Mouse (Mus musculus) lung, postnatal 36 days (tissue): ENCODE measurements around the gene Flt3l.
"Not testable (repeated sequence)": the region's sequence is repeated elsewhere in the genome, so short reads cannot be mapped to it uniquely, and the experiment has no call there.

Experiments
- DNase-seq: peaks from one replicate; pipeline ENCODE4 v3.0.0; 2022; ENCODE audit warnings: mixed read lengths

Flt3l gene

DNA sequence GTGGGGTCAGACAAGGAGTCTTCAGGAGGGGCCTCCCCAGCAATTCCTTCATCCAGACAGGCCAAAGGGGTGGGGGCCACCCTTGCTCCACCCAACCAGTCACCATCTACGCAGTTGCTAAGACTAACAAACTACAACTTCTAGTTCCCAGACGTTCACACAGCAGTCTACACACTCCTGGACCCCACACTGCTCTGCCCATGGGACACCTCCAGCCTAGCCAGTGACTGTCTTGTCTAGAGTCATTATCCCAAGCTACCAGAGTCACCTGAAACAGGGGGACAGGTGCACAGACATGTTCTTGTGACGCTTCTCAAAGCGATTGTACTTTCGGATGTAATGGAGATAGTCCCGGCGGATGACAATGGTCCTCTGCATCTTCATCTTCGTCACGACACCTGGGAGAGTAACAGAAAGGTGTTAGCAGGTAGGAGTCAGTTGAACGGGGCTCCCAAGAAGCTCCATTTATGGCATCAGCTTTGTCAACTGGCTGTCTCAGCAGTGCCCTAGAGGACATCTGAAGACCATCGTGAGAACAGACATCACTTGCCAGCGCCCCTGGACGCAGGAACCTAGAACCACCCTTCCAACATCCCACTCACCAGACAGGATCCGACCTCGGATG lies 13.6 kb downstream of the Flt3l start:
- no peak for DNase-seq

DNA sequence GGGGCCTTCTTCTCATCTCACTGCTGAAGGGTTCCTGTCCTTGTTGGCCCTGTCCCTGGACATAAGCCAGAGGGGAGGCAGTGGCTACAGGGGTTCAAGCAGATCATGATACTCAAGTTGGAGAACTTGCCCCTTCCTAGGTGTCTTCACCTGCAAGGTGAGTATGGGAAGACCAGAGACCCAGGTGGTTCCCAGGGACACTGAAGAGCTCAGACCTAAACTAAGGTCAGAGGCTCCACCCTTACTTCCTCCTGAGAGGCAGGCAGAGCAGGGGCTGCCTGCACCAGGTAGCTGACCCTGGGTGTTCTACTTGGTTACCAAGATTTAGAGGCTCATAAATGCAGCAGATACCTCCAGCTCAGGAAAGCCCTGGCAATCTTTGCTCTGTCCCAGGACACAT lies 14.3 kb downstream of the Flt3l start:
- no peak for DNase-seq

DNA sequence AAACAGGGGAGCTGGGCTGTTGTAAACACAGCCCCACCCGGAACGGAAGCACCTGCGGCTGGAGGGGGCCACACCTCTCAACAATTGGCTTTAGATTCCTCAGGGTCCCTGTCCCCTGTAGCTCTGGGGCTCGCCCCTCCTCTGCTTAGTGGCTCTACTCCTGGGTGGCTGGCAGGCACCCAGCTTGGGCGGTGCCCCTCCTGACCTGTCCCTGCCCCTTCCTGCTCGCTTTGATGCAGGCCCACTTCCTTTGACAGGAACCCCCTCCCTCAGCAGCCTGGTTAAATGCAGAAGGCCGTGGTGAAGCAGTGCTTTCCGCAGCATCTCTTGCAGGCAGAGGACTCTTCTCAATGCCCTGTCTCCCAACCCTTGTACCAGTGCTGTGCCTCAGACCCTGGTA lies 14.8 kb downstream of the Flt3l start:
- DNase-seq = peak; percentile 86

DNA sequence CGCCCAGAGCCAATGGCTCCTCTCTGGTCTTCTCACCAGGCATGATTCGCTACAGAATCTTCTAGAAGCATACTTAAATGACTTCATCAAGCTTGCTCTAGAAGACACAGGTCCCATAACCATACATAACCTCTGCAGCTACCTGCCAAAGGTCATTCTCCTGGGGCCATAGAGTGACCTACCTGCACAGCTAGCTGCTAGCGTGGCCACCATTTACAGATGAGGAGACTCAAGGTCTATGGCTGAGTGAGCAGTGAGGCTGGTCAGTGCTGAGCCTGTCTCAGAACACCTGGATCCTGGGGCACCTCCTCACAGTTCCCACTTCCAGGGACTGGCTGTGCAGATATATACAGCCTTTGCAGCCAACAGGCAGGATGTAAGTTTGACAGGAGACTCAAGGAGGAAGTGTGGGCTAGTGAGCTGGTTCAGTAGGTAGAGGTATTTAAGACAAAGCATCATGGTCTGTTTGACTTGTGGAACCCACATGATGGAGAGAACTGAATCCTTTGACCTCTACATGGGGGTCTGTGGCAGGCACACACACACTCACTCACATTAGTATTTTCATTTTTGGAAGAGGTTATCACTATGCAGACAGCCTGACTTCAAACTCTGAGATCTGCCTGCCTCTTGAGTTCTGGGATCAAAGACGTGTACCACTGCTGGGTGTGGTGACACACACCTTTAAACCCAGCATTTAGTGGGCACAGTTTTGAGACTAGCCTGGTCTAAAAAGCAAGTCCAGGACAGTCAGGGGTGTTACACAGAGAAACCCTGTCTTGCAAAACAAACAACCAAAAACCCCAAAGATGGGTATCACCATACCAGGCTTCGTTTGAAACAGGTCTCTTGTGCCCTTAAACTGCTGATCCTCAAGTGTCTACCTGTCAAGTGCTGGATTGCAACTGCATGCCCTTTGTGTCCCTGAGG lies 16.2 kb downstream of the Flt3l start:
- no peak for DNase-seq

DNA sequence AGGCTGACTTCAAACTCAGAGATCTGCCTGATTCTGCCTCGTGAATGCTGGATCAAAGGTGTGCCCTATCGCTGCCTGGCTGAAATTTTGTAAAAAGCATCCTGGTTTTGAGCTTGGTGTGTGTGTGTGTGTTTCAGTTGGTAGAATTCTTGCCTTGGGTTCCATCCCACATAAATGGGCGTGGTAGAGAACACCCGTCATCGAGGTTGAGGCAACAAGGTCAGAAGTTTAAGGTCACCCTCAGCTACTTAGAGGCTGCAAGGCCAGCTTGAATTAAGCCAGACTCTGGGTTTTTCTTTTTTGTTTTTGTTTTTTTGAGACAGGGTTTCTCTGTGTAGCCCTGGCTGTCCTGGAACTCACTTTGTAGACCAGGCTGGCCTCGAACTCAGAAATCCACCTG lies 17.9 kb downstream of the Flt3l start:
- no peak for DNase-seq

DNA sequence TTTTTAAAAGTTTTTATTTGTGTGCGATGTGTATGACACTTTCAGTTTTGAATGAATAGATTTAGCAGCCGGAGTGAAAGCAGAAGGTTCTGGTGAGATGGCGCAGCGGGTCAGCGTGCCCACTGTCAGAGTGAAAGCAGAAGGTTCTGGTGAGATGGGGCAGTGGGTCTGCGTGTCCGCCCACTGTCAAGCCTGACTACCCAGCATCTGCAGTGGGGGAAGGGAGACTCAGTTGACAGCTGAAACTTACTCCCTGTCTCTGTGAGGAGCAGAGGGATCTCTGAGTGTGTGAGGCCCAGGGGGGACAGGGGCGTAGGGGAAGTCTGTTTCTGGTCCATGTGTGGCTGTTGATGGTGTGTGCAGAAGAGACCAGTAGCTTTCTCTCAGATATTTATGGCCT lies 18.7 kb downstream of the Flt3l start:
- DNase-seq = no peak

DNA sequence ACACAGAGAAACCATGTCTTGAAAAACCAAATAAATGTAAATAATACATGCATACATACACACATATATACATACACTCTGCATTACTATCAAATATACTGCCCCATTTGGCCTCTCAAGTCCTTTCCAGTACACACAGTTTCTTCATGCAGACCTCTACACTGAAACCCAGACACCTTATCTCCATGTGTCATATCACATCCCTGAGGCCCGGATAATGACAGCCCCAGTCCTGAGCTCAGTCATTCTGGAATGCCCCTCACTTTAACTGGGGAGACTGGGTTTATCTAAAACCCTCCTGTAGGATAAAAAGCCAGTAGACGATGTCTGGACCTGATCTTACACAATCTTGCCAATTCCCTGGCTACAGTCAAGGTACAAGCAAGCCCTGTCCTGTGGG lies 22.8 kb downstream of the Flt3l start:
- no peak for DNase-seq

DNA sequence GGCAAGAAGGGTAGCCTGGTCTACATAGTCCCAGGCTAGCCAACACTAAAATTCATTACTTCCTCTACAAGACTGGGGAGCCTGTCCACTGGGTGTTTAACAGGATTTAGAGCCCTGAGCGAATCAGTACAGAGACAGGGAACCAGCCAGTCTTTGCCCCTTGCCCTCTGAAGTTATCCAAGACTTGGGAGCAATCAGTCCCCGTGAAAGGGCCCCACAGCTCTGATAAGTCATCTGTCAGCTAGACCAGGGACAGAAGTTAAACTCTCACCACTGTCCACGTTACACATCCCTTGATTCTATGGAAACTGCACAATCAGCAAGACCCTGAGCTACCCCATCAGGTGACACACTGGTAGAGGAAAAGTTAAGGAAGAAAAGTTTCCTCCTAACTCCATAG lies 23.7 kb downstream of the Flt3l start:
- no peak for DNase-seq

DNA sequence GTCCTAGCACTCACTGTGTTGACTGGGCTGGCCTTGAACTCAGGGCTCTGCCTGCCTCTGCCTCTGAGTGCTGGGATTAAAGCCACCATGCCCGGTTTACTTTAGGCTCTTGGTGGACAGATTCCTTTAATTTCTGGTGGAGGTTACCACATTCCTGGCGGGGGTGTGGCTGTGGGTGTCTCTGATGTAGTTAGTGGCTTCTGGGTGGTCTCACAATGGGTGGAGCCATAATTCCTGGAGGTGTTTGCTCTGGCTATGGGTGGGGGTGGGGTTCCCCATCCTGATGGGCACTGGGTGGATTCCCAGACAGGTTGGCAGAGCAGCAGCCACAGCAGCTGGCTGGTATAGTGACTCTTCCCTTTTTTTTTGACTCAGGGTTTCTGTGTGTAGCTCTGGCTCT lies 24.3 kb downstream of the Flt3l start:
- DNase-seq = no peak

DNA sequence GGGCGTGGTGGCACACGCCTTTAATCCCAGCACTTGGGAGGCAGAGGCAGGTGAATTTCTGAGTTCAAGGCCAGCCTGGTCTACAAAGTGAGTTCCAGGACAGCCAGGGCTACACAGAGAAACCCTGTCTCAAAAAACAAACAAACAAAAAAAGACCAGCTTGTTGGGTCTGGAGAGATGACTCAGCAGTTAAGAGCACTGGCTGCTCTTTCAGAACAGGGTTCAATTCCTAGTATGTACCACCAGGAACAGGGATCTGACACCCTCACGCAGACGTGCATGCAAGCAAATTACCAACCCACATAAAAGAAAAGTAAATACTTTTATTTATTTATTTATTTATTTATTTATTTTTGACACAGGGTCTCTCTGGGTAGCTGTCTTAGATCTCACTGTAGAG lies 26.1 kb downstream of the Flt3l start:
- DNase-seq = not testable (repeated sequence)

DNA sequence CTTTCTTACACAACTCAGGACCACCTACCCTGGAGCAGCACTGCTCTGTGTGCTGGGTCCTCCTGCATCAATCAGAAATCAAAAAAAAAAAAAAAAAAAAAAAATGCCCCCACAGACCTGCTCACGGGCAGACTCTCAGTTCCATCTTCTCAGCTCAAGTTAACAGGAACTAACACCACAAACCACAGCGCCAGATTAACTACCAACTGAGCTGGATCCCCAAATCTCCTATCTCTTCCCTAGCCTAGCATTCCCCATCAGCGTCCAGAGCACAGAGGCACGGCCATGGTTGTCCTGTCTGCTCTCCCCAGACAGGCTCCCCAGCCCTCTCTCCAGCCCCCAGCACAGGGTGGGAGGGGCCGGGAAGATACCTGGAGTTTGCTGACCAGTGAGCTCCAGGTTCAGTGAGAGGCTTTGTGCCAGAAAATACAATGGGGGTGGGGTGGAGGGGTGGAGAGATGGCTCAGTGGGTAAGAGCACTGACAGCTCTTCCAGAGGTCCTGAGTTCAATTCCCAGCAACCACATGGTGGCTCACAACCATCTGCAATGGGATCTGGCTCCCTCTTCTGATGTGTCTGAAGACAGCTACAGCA lies 29.1 kb downstream of the Flt3l start:
- DNase-seq = no peak

DNA sequence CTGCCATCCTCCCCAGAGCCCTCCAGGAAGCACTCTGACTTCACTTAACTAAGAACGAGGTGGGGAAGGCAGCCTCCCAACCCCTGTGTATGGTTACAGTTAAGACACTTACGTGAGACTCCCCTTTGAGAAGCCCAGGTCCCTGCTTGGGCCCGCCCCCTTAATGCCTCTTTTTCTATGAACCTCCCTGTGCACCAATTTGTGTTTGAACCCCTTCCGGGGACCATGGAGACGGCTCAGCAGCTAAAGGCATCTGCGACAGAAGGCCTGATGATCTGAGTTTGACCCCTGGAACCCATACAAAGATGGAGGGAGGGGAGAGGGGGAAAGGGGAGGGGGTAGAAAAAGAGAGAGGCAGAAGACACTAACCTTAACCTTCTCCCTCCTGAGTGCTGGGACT lies 29.8 kb downstream of the Flt3l start:
- no peak for DNase-seq

DNA sequence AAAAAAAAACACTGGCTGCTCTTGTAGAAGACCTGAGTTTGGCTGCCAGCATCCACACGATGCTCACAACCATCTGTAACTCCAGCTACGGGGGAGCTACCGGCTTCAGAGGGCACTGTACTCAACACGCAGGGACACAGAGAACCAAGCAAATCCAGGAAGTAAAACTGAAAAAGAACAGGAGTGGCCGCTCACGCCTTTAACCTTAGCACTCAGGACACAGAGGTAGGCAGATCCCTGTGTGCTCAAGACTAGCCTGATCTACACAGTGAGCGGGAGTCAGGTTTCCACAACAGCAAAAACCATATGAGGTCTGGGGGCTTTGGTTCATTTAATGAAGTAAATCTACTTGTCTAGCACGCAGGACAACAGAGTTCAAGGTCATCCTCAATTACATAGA lies 30.7 kb downstream of the Flt3l start:
- DNase-seq = no peak

DNA sequence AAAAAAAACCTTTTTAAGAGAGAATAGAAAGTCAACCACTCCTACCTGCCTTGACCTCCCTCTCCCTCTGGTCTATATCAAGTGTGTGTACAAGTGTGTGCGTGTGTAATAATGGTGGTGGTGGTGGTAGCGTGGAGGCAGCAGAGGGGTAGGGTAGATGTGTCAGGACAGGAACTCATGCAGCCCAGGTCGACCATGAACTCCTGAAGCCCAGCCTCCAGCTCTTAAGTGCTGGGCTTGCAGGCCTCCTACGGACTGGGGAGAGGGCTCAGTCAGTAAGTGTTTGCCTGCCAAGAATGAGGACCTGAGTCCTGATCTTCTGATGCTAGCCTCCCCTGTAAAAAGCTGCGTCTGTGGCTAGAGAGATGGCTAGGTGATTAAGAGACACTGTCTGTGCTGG lies 31.3 kb downstream of the Flt3l start:
- no peak for DNase-seq

DNA sequence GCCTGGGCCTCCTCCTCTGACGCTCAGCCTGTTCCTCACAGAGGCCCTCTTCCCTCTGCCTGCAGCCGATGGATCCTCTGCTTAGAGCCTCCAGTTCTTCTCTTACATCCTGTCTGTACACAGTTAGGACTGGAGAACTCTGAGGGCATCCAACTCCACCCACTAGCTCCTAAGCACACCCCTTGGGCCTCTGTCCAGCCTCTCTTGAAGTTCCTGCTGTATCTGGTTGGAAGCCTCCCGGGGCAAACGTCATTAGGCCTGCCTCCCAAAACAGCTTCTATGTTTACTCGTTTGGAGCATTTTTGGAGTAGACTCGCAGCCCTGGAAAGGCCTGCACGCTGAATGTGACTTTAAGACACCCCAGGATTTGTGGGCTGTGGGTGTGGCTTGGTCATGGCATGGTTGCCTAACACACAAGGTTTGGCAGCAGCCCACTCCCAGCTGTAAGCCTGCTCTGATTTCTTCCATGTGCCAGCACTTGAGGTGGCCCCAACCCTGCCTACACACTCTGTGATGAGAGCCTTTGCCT lies 32.5 kb downstream of the Flt3l start, which contains the start of gene Fcgrt:
Gene Fcgrt, minus strand, starts transcription at position 200 of the 529 bp plus-strand sequence.
- DNase-seq = peak; percentile 98

DNA sequence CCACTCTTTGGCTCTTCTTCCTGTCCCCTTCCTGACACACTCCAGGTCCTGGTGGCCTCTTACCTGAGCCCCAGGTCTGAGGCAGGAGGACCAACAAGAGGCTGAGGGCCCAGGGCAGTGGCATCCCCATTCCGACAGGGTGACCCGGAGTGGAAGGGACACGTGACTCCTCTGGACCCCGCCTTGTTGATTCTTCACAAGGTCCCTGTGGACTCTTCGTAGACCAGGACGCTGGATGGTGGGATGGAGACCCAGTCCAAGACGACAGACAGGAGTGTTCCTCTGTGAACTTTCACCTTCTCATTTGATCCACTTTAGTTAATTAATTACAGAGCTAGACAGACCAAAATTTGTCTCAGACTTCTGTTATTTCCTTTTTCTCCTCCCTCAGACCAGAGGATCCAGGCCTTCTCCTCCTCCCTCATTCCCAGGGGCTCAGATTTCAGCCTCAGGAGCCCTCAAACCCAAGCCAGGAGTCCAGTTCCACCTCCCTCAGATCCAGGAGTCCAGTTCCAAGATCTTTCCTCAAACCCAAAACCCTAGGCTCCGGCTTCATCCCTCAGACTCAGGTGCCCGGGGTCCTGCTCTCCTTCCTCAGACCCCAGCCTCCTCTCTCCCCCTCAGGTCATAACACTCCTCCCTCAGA lies 33.2 kb downstream of the Flt3l start:
- peak; percentile 50 for DNase-seq

DNA sequence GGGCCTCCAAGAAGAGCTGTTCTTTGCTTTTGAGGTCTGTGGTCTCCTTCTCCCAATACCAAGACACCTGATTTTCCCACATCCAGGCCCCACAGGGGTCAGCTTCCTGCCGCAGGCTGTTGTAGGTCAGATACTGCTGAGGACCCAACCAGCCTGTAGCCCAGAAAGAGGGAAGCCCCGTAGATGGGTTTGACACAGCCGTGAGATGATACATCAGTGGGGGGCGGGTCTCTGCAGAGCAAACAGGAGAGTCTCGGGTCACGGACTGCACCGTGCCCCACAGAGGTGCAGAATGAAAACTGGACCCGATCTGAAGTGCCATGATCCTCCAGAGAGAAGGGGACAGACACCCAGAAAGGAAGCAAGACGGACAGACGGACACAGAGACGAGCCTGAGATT lies 33.8 kb downstream of the Flt3l start:
- DNase-seq = no peak

DNA sequence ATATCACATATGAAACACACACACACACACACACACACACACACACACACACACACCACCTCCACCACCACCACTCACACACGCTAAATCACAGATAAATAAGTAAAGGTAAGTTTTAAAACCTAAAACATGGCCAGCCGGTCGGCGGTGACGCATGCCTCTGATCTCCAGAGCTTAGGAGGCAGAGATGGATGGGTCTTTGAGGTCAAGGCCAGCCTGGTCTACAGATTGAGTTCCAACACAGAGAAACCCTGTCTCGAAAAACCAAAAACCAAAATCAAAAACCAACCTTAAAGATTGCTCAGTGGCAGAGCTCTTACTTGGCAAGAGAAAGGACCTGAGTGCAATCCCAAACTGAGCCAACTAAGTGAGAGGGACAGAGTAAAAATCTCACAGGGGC lies 36.2 kb downstream of the Flt3l start:
- no peak for DNase-seq

DNA sequence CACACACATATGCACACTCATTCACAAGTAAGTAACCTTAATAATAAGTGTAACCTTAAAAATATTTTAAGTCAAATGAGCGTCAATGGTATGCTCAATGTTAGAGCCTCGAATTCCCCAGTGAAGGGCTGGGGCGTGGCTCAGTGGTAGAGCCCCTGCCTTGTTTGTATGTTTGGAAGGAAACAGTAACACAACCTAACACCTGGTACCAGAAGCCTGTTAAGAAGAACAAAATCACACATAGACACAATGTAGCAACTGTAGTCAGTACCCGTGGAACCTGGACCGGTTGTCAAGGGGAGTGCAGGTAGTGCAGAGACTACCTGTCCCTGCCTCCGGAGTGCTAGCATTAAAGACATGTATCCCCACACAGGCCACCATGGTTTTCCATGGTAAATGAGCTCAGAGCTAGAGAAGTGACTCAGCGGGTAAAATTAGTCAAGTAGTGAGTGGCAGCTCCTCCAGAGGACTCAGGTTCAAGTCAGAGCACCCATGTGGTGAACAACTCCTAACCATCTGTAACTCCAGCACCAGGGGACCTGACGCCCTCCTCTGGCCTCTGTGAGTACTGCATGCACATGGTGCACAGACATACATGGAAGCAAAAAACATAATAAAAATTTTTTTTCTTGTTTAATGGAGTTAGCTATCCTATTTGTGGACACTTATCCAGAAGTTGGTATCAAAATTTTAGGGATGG lies 37.5 kb downstream of the Flt3l start:
- no peak for DNase-seq

DNA sequence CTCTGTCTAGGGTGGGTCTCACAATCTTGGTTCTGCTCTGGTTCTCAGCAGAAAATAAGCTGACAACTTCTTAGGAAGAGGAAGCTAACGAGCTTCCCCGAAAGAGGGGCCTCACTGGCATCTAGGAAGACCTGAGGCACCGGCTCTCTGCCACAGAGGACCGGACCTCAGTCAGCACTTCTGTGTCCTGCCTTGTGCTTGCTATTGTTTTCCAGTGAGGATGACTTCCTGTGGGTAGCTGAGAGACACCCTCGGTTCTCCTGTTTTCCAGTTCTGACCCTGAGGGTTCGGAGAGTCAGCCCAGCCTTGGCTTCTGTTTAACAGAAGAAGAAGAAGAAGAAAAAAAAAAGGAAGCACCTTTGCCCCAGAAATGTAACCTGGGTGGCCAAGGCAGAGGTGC lies 38.8 kb downstream of the Flt3l start:
- DNase-seq = no peak

DNA sequence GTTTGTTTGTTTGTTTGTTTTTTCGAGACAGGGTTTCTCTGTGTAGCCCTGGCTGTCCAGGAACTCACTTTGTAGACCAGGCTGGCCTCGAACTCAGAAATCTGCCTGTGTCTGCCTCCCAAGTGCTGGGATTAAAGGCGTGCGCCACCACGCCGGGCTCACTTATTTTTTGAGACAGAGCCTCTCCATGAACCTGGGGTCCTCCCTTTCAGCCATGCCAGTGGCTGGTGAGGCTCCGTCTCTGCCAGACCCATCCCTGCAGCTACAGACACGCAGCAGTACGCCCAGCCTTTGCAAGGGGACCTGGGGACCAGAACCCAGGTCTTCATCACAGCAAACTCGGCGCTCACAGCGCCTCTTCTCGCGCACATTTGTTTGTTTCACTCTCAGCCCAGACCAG lies 40.3 kb downstream of the Flt3l start:
- not testable (repeated sequence) for DNase-seq

DNA sequence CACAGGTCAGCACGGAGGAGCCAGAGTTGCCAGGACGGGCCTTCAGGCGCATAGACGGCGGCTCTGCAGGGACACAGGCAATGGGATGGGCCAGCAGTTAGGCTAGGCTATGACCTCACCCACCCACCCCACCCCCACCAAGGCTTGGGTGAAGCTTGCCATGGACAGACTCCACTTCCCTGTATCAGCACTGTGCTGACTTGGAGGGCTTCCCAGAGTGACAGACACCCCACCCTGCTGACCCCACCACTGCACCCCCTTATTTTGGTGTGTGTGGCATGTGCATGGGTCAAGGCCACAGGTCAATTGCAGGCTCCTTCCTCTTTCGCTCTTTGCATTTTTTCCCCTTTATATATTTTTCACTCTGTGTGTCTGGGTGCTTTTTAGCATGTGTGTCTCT lies 40.9 kb downstream of the Flt3l start:
- no peak for DNase-seq

DNA sequence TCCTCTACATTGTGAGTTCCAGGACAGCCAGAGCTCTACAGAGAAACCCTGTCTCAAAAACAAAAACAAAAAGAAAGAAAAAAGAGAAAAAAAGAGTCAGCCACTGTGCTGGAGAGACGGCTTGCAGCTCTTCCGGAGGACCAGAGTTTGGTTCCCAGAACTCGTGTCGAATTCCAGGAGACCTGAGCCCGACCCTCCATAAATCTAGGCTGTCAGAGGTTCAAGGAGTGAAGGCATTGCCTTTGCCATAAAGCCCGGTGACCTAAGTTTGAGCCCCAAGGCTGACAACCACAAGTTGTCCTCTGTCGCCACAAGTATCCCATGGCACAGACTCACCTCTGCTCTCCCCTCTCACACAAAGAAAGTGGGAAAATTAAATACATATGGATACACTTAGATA lies 42.1 kb downstream of the Flt3l start:
- no peak for DNase-seq
